Mouse (Mus musculus): ENCODE measurements around the gene Tgfb1i1. TPM values are rescaled to one million over a fixed set of nuclear protein-coding genes. Genes with fewer than 3 reads are reported as not detected.

The Tgfb1i1 gene
- total RNA-seq, 1 experiment = 10.5 TPM

DNA sequence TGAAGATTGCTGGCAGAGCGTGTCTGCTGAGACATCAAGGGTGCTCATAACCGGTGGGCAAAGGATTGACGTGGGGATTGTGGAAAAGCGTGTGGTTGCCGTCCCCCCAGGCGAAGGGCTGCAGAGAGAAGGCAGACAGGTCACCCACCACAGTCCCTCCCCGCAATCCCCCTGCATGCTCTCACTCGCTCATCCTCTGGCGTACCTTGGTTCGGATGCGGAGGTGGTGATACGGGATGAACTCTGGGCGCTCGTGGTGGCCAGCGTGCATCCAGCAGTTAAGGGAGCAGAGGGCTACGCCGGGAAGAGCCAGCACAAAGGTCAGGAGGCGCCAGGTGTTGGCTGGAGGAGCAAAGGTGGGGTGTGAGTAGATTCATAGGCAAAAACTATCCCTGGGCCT is 40.9 kb upstream of the Tgfb1i1 start:
- TF ChIP-seq CHD2 (IDR thresholded peaks at IDR 0.05; ENCODE audit: low read depth, low read length) (no peak), HCFC1 (IDR thresholded peaks at IDR 0.05; ENCODE audit: borderline replicate concordance, insufficient read depth, low read length) (no peak), ZC3H11A (IDR thresholded peaks at IDR 0.05; ENCODE audit: borderline replicate concordance, low read depth, low read length) (no peak), MAFK (IDR thresholded peaks at IDR 0.05; ENCODE audit: insufficient read depth, low read depth, low read length) (no peak), ZNF384 (IDR thresholded peaks at IDR 0.05; ENCODE audit: low read depth, low read length) (no peak)
- Histone ChIP-seq H3K9ac (ENCODE audit: insufficient read depth, low read depth, low read length, poor library complexity, severe bottlenecking) (no peak overlapping the region), H3K4me3 (ENCODE audit: insufficient read depth in 1 of 2, low read depth in 1 of 2, low read length in 2 of 2, poor library complexity in 1 of 2, severe bottlenecking in 1 of 2) (no peak overlapping the region), H3K36me3 (ENCODE audit: control insufficient read depth, insufficient read depth, low read length, poor library complexity, severe bottlenecking) (no peaks in the 10 kb centered on the region), H3K9me3 (ENCODE audit: control insufficient read depth, insufficient read depth, low read depth, low read length) (no peaks in the 10 kb centered on the region), H3K27ac (ENCODE audit: insufficient read depth, low read depth, low read length, poor library complexity, severe bottlenecking) (no peak overlapping the region), H3K4me1 (ENCODE audit: control insufficient read depth in 2 of 2, insufficient read depth in 2 of 2, low read length in 2 of 2, poor library complexity in 1 of 2) (no peaks in the 10 kb centered on the region)
- in situ Hi-C loops (cut with MboI; ENCODE audit: low sequenced_read_pairs in 2 of 2, unreplicated experiment in 2 of 2) = loop anchor here (10.0 to 25.0 kb wide), 2 partner anchors 191 to 193 kb away; partner anchors contain the start of gene Trim72 (in 1 of the 2)
- no peak for DNase-seq (ENCODE audit: low read depth, low spot score)

DNA sequence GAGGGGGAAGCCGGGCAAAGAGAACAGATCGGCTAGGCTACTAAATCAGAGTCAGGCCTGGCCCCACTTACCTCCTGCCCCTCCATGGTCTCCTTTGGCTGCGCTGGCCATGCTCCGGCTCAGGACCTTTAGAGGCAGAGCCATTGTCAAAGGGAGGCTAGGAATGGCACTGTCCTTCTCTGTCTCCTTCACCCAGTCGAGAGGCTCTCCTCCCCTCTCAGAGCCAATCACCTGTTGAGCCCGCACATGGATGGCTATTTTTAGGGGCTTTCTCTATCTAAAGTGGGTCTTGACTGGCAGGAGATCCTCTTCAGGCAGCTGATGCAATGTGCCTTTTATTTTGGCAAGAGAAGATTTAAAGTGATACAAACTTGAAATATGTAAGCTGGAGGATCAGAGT is 40.5 kb upstream of the Tgfb1i1 start, which contains the start of gene Cox6a2:
TSS of gene Cox6a2 (minus strand) at position 236 of the 400 bp plus-strand sequence.
- DNase-seq (ENCODE audit: low read depth, low spot score) = no peak
- Histone ChIP-seq H3K27ac (ENCODE audit: insufficient read depth, low read depth, low read length, poor library complexity, severe bottlenecking) (no peak within 1 kb of the TSS), H3K4me3 (ENCODE audit: insufficient read depth in 1 of 2, low read depth in 1 of 2, low read length in 2 of 2, poor library complexity in 1 of 2, severe bottlenecking in 1 of 2) (no peak within 1 kb of the TSS), H3K9ac (ENCODE audit: insufficient read depth, low read depth, low read length, poor library complexity, severe bottlenecking) (no peak within 1 kb of the TSS), H3K36me3 (ENCODE audit: control insufficient read depth, insufficient read depth, low read length, poor library complexity, severe bottlenecking) (no peaks in the 10 kb centered on the region), H3K4me1 (ENCODE audit: control insufficient read depth in 2 of 2, insufficient read depth in 2 of 2, low read length in 2 of 2, poor library complexity in 1 of 2) (no peaks in the 10 kb centered on the region), H3K9me3 (ENCODE audit: control insufficient read depth, insufficient read depth, low read depth, low read length) (no peaks in the 10 kb centered on the region)
- TF ChIP-seq ZNF384 (IDR thresholded peaks at IDR 0.05; ENCODE audit: low read depth, low read length) (no peak), HCFC1 (IDR thresholded peaks at IDR 0.05; ENCODE audit: borderline replicate concordance, insufficient read depth, low read length) (no peak), MAFK (IDR thresholded peaks at IDR 0.05; ENCODE audit: insufficient read depth, low read depth, low read length) (no peak), ZC3H11A (IDR thresholded peaks at IDR 0.05; ENCODE audit: borderline replicate concordance, low read depth, low read length) (no peak), CHD2 (IDR thresholded peaks at IDR 0.05; ENCODE audit: low read depth, low read length) (no peak)
- in situ Hi-C loops (cut with MboI; ENCODE audit: low sequenced_read_pairs in 2 of 2, unreplicated experiment in 2 of 2) = loop anchor here (10.0 to 25.0 kb wide), 2 partner anchors 191 to 194 kb away; partner anchors contain the start of gene Trim72 (in 1 of the 2)

DNA sequence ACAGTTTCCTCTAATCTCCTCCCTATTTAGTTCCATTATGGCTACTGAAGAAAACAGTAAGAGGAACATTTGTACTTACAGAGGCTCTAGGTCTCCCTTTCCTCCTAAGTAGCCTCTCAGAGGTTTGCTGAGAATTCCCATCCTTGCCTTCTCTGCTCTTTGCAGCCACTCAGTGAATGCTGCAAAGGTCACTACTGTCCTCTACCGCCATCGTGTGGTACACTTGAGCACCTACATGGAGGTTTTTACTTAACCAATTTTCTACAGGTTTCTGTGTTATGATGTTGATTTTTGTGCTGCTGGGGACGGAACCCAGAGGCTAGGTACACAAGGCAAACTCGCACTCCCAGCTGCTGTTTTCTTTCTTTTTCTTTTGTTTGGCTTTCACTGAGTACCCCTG is 38.4 kb upstream of the Tgfb1i1 start:
- no peaks in the 10 kb centered on the region for H3K36me3 ChIP-seq (ENCODE audit: control insufficient read depth, insufficient read depth, low read length, poor library complexity, severe bottlenecking)

GRCm38 (mm10) chr7:128209826-128210225 is 36.8 kb upstream of the Tgfb1i1 start:
- no peak for DNase-seq (ENCODE audit: low read depth, low spot score)
- in situ Hi-C loops (cut with MboI; ENCODE audit: low sequenced_read_pairs in 2 of 2, unreplicated experiment in 2 of 2) = loop anchor here (10.0 to 25.0 kb wide), 2 partner anchors 195 to 198 kb away; partner anchors contain the start of gene Trim72 (in 1 of the 2)
- H3K27ac ChIP-seq (ENCODE audit: insufficient read depth, low read depth, low read length, poor library complexity, severe bottlenecking) = no peak overlapping the region
- no peaks in the 10 kb centered on the region for H3K9me3 ChIP-seq (ENCODE audit: control insufficient read depth, insufficient read depth, low read depth, low read length)
- no peaks in the 10 kb centered on the region for H3K4me1 ChIP-seq (ENCODE audit: control insufficient read depth in 2 of 2, insufficient read depth in 2 of 2, low read length in 2 of 2, poor library complexity in 1 of 2)
- H3K36me3 ChIP-seq (ENCODE audit: control insufficient read depth, insufficient read depth, low read length, poor library complexity, severe bottlenecking) = no peaks in the 10 kb centered on the region
- no peak overlapping the region for H3K4me3 ChIP-seq (ENCODE audit: insufficient read depth in 1 of 2, low read depth in 1 of 2, low read length in 2 of 2, poor library complexity in 1 of 2, severe bottlenecking in 1 of 2)
- TF ChIP-seq CHD2 (IDR thresholded peaks at IDR 0.05; ENCODE audit: low read depth, low read length) = no peak
- no peak for TF ChIP-seq HCFC1 (IDR thresholded peaks at IDR 0.05; ENCODE audit: borderline replicate concordance, insufficient read depth, low read length)
- TF ChIP-seq MAFK (IDR thresholded peaks at IDR 0.05; ENCODE audit: insufficient read depth, low read depth, low read length) = no peak
- no peak for TF ChIP-seq ZNF384 (IDR thresholded peaks at IDR 0.05; ENCODE audit: low read depth, low read length)
- TF ChIP-seq ZC3H11A (IDR thresholded peaks at IDR 0.05; ENCODE audit: borderline replicate concordance, low read depth, low read length) = no peak
- H3K9ac ChIP-seq (ENCODE audit: insufficient read depth, low read depth, low read length, poor library complexity, severe bottlenecking) = no peak overlapping the region

More for the DNA sequence above, 38.4 kb upstream of the Tgfb1i1 start:
- Histone ChIP-seq H3K9me3 (ENCODE audit: control insufficient read depth, insufficient read depth, low read depth, low read length) (no peaks in the 10 kb centered on the region), H3K27ac (ENCODE audit: insufficient read depth, low read depth, low read length, poor library complexity, severe bottlenecking) (no peak overlapping the region), H3K4me1 (ENCODE audit: control insufficient read depth in 2 of 2, insufficient read depth in 2 of 2, low read length in 2 of 2, poor library complexity in 1 of 2) (no peaks in the 10 kb centered on the region), H3K4me3 (ENCODE audit: insufficient read depth in 1 of 2, low read depth in 1 of 2, low read length in 2 of 2, poor library complexity in 1 of 2, severe bottlenecking in 1 of 2) (no peak overlapping the region), H3K9ac (ENCODE audit: insufficient read depth, low read depth, low read length, poor library complexity, severe bottlenecking) (no peak overlapping the region)
- peak; percentile 59 for DNase-seq (ENCODE audit: low read depth, low spot score)
- in situ Hi-C loops (cut with MboI; ENCODE audit: low sequenced_read_pairs in 2 of 2, unreplicated experiment in 2 of 2) = loop anchor here (10.0 to 25.0 kb wide), 2 partner anchors 193 to 196 kb away; partner anchors contain the start of gene Trim72 (in 1 of the 2)
- TF ChIP-seq ZC3H11A (IDR thresholded peaks at IDR 0.05; ENCODE audit: borderline replicate concordance, low read depth, low read length) (peak; percentile 99), ZNF384 (IDR thresholded peaks at IDR 0.05; ENCODE audit: low read depth, low read length) (no peak)

Data from ES-E14 (cell line).